Mouse (Mus musculus): ENCODE data around the gene Gabrb3. TPM values are rescaled to one million over a fixed set of nuclear protein-coding genes. Genes with fewer than 3 reads are reported as not detected.
A peak's percentile ranks its signal among the peaks of the same experiment; 100 is the strongest.

Gene Gabrb3
- total RNA-seq, 2 experiments from 2014 or later = 0.42 to 1.6 TPM

- DNase-seq = no peak
- intact Hi-C loops (cut with DNase I) = no loop called here
These were observed 110.0 kb downstream of the Gabrb3 start for GRCm38 (mm10) chr7:57529451-57529850.

- intact Hi-C loops (cut with DNase I) = no loop called here
- no peak for DNase-seq
These were observed 110.5 kb downstream of the Gabrb3 start for GRCm38 (mm10) chr7:57529954-57530353.

- no peak for DNase-seq
- intact Hi-C loops (cut with DNase I) = no loop called here
These were observed 113.2 kb downstream of the Gabrb3 start for GRCm38 (mm10) chr7:57532676-57533075.

- intact Hi-C loops (cut with DNase I) = no loop called here
- DNase-seq = no peak
These were observed 119.1 kb downstream of the Gabrb3 start for GRCm38 (mm10) chr7:57538565-57538964.

GRCm38 (mm10) chr7:57560732-57561436 is 141.4 kb downstream of the Gabrb3 start:
- intact Hi-C loops (cut with DNase I) = no loop called here

GRCm38 (mm10) chr7:57564403-57564802 is 144.9 kb downstream of the Gabrb3 start:
- DNase-seq = no peak
- intact Hi-C loops (cut with DNase I) = no loop called here

More at GRCm38 (mm10) chr7:57560732-57561436, 141.4 kb downstream of the Gabrb3 start:
- no peak for DNase-seq

- DNase-seq = peak; percentile 8 to 13
- intact Hi-C loops (cut with DNase I) = no loop called here
These were observed 171.2 kb downstream of the Gabrb3 start for GRCm38 (mm10) chr7:57590451-57591248.

- DNase-seq = no peak
- intact Hi-C loops (cut with DNase I) = no loop called here
These were observed 171.7 kb downstream of the Gabrb3 start for GRCm38 (mm10) chr7:57591249-57591577.

- peak; percentile 16 to 18 for DNase-seq
- intact Hi-C loops (cut with DNase I) = no loop called here
These were observed 172.3 kb downstream of the Gabrb3 start for GRCm38 (mm10) chr7:57591578-57592431.

- intact Hi-C loops (cut with DNase I) = no loop called here
- DNase-seq = no peak
These were observed 177.8 kb downstream of the Gabrb3 start for GRCm38 (mm10) chr7:57597341-57597740.

- DNase-seq = no peak
- intact Hi-C loops (cut with DNase I) = no loop called here
These were observed 199.2 kb downstream of the Gabrb3 start for GRCm38 (mm10) chr7:57618697-57619096.

- intact Hi-C loops (cut with DNase I) = no loop called here
- DNase-seq = no peak
These were observed 200.5 kb downstream of the Gabrb3 start for GRCm38 (mm10) chr7:57620036-57620435.

GRCm38 (mm10) chr7:57623718-57624117 is 204.2 kb downstream of the Gabrb3 start:
- DNase-seq = no peak
- intact Hi-C loops (cut with DNase I) = no loop called here

GRCm38 (mm10) chr7:57635026-57635425 is 215.5 kb downstream of the Gabrb3 start:
- intact Hi-C loops (cut with DNase I) = no loop called here
- no peak for DNase-seq

GRCm38 (mm10) chr7:57635687-57636086 is 216.2 kb downstream of the Gabrb3 start:
- intact Hi-C loops (cut with DNase I) = no loop called here
- no peak for DNase-seq

- no peak for DNase-seq
- intact Hi-C loops (cut with DNase I) = no loop called here
These were observed 221.3 kb downstream of the Gabrb3 start for GRCm38 (mm10) chr7:57640796-57641195.

GRCm38 (mm10) chr7:57647345-57647744 is 227.9 kb downstream of the Gabrb3 start:
- no peak for DNase-seq
- intact Hi-C loops (cut with DNase I) = no loop called here

GRCm38 (mm10) chr7:57648136-57648755 is 228.8 kb downstream of the Gabrb3 start:
- no peak for DNase-seq
- intact Hi-C loops (cut with DNase I) = no loop called here

- intact Hi-C loops (cut with DNase I) = no loop called here
- no peak for DNase-seq
These were observed 257.9 kb downstream of the Gabrb3 start for GRCm38 (mm10) chr7:57677352-57677751.

GRCm38 (mm10) chr7:57689836-57690235 is 270.3 kb downstream of the Gabrb3 start:
- intact Hi-C loops (cut with DNase I) = no loop called here
- DNase-seq = no peak

- intact Hi-C loops (cut with DNase I) = no loop called here
- peak in 1 of 2 experiments; percentile 5 for DNase-seq
These were observed 280.9 kb downstream of the Gabrb3 start for GRCm38 (mm10) chr7:57700370-57700769.
